Mouse (Mus musculus) lung, adult 2 months (tissue): ENCODE data around the gene Rbx1.

Source experiments
- CTCF ChIP-seq: fragments of 200-500 bp; IDR thresholded peaks from 2 replicates; pipeline ENCODE4 v1.5.1; 2011; ENCODE audit warnings: mild to moderate bottlenecking, low read length, control low read depth; ENCODE audit not compliant: insufficient read depth
- POLR2A ChIP-seq: fragments of 200-500 bp; IDR thresholded peaks from 2 replicates; pipeline ENCODE4 v1.6.1; 2011; ENCODE audit warnings: low read depth, mild to moderate bottlenecking, control low read depth, low read length, borderline replicate concordance; ENCODE audit errors: extremely low read depth

DNA sequence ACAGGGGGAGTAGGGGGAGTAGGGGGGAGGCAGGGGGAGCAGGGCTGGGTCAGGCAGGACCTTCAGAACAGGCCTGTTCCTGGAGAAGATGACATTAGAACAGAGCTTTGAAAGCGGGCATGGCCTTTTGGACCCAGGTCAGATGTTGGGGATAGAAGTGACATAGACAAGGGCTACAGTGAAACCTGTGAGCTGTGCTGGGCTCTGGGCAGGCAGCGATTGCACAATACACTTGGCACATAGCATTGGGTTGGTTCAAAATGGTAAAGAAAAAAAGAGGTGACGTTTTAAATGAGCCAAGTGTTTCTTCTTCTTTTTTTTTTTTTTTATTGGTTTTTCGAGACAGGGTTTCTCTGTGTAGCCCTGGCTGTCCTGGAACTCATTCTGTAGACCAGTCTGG is 19.4 kb downstream of the Rbx1 start:
- TF ChIP-seq CTCF (no peak), POLR2A (no peak)
